Mouse (Mus musculus): Measurements from ENCODE around the gene Spata2l. TPM values are rescaled to one million over a fixed set of nuclear protein-coding genes. Genes with fewer than 3 reads are reported as not detected.

Spata2l gene
- polyA plus RNA-seq, 1 experiment from 2014 or later: 5.1 TPM

Other genes with a start within 250 kb of the Spata2l start
- 42.4 and 46.2 TPM in 2 replicates for gene Ankrd11, start 194.0 kb downstream of the Spata2l start, polyA plus RNA-seq (2014; fragmentation: Nextera tagmentation; extraction: Ambion mirVana)
- gene Spg7, start 173.3 kb downstream of the Spata2l start, polyA plus RNA-seq (2014; fragmentation: Nextera tagmentation; extraction: Ambion mirVana): 42.0 and 43.6 TPM in 2 replicates
- gene Rpl13, start 133.9 kb downstream of the Spata2l start, polyA plus RNA-seq (2014; fragmentation: Nextera tagmentation; extraction: Ambion mirVana): 843 and 877 TPM in 2 replicates
- 1.8 and 3.7 TPM in 2 replicates for gene Cpne7, start 118.9 kb downstream of the Spata2l start, polyA plus RNA-seq (2014; fragmentation: Nextera tagmentation; extraction: Ambion mirVana)
- gene Sult5a1, start 77.9 kb downstream of the Spata2l start, polyA plus RNA-seq (2014; fragmentation: Nextera tagmentation; extraction: Ambion mirVana): 0.95 TPM in 1 of 2 replicates, not detected in the other
- gene Dpep1, start 50.0 kb downstream of the Spata2l start, polyA plus RNA-seq (2014; fragmentation: Nextera tagmentation; extraction: Ambion mirVana): not detected in 2 replicates
- gene Chmp1a, start 23.5 kb downstream of the Spata2l start, polyA plus RNA-seq (2014; fragmentation: Nextera tagmentation; extraction: Ambion mirVana): 175 and 196 TPM in 2 replicates
- 5.3 and 6.9 TPM in 2 replicates for gene Spata33, start 23.4 kb downstream of the Spata2l start, polyA plus RNA-seq (2014; fragmentation: Nextera tagmentation; extraction: Ambion mirVana)
- 53.9 and 62.6 TPM in 2 replicates for gene Cdk10, start 11.4 kb downstream of the Spata2l start, polyA plus RNA-seq (2014; fragmentation: Nextera tagmentation; extraction: Ambion mirVana)
- 20.0 and 22.2 TPM in 2 replicates for gene Zfp276, start 18.0 kb upstream of the Spata2l start, polyA plus RNA-seq (2014; fragmentation: Nextera tagmentation; extraction: Ambion mirVana)
- 54.0 and 59.0 TPM in 2 replicates for gene Vps9d1, start 18.1 kb upstream of the Spata2l start, polyA plus RNA-seq (2014; fragmentation: Nextera tagmentation; extraction: Ambion mirVana)
- gene Fanca, start 82.3 kb upstream of the Spata2l start, polyA plus RNA-seq (2014; fragmentation: Nextera tagmentation; extraction: Ambion mirVana): 8.0 and 9.2 TPM in 2 replicates
- gene Spire2, start 96.5 kb upstream of the Spata2l start, polyA plus RNA-seq (2014; fragmentation: Nextera tagmentation; extraction: Ambion mirVana): 32.8 and 36.0 TPM in 2 replicates
- 254 and 294 TPM in 2 replicates for gene Tcf25, start 137.5 kb upstream of the Spata2l start, polyA plus RNA-seq (2014; fragmentation: Nextera tagmentation; extraction: Ambion mirVana)
- gene Mc1r, start 170.9 kb upstream of the Spata2l start, polyA plus RNA-seq (2014; fragmentation: Nextera tagmentation; extraction: Ambion mirVana): 0.24 and 0.28 TPM in 2 replicates
- 2,028 and 2,035 TPM in 2 replicates for gene Tubb3, start 175.2 kb upstream of the Spata2l start, polyA plus RNA-seq (2014; fragmentation: Nextera tagmentation; extraction: Ambion mirVana)
- gene Def8, start 187.3 kb upstream of the Spata2l start, polyA plus RNA-seq (2014; fragmentation: Nextera tagmentation; extraction: Ambion mirVana): 42.0 and 48.2 TPM in 2 replicates
- gene Afg3l1, start 241.7 kb upstream of the Spata2l start, polyA plus RNA-seq (2014; fragmentation: Nextera tagmentation; extraction: Ambion mirVana): 33.6 and 37.0 TPM in 2 replicates